Mouse (Mus musculus) right cerebral cortex, adult 18-20 months (tissue): ENCODE data around the gene Snx7.

Source experiments
- DNase-seq: peaks from one replicate; pipeline ENCODE4 v3.0.0; 2022; ENCODE audit warnings: mixed read lengths

The Snx7 gene

GRCm38 (mm10) chr3:117814218-117814617 lies 54.5 kb downstream of the Snx7 start:
- no peak for DNase-seq

GRCm38 (mm10) chr3:117812135-117812534 lies 56.6 kb downstream of the Snx7 start:
- DNase-seq, result no peak

- DNase-seq, result peak; percentile 37
Observed at GRCm38 (mm10) chr3:117805782-117806181, 63.0 kb downstream of the Snx7 start.

DNA sequence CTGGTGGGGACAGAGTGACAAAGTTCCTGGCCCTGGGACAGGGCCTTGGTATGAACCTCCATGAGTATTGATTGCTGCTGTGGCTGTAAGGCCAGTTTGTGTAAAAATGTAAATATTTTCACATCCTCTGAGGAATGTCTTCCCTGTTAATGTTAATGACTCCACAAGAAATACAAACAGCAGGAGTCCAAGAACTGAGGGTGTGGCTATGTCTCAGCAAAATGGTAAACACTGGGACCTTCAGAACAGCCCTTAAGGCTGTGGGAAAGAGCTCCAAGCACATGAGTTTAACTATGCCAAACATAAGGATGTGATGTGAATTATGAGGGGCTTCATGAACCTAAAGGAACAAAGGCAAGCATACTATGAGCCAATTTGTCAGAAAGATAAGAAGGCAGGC lies 74.2 kb downstream of the Snx7 start:
- no peak for DNase-seq

- DNase-seq, result no peak
Observed at GRCm38 (mm10) chr3:117791951-117792350, 76.8 kb downstream of the Snx7 start.

DNA sequence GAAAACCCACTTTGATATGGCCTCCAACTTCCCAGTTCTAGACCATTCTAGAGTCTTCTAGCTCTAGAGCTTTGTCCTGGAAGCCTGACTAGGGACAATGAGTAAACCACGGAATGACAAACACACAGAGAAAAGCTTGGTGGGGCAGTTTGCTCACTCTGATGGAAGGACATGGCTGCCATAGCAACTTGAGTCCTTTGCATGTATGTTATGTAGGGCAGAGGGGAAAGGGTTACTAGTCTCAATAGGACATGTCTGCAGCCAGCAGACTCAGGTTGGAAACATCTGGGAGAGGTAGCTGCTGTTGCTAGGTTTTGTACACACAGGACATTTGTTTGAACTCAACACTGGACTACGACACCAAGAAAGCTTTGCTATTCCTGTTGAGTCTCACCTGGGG lies 77.5 kb downstream of the Snx7 start:
- DNase-seq, result no peak

- peak; percentile 60 for DNase-seq
Observed at GRCm38 (mm10) chr3:117788800-117789693, 79.7 kb downstream of the Snx7 start.

GRCm38 (mm10) chr3:117787247-117787646 lies 81.5 kb downstream of the Snx7 start:
- DNase-seq, result no peak

DNA sequence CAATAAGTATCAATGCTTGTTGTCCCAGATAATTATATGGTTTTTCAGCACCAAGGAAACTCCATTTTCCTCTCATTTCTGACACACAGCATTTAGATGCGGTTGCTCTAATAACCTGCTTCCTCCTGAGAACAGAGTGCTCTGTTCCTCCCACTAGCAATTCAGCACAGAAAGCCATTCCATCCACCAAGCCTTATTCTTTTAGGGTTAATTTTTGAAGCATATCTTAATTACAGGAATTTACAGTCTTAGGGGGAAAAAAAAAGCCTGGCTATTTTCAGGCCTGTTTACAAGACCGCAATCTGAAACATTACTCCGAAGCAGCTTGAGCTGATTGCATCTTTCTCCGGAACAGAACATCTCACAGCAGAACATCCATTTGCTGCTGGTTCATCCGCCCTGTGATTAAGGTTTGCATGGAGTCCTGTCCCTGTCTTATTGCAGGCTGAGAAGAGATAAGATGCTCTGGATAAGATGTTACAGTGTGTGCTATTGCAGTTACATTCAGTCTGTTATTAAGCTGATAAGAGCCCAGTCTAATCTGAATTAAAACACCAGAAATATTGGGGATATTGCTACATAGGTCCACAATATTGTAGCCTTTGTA lies 116.5 kb downstream of the Snx7 start:
- peak; percentile 12 for DNase-seq

DNA sequence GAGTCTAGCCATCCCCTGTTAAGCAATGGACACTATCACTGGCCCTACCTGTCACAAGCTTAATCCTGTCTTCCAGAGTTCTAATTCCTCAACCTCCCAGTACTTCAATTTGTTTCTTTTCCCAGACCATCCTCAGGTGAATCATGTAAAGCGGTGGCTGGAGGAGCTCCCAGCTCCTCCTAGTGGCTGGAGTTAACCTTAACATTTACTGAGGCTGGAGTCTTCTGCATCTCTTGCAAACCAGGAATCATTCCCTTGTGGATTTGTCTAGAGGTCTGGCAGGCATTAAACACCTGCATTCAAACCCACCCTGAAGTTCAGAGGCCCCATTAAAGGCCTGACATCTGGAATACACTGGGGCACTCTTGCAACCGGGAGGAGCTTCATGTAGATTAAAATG lies 117.1 kb downstream of the Snx7 start:
- peak; percentile 12 for DNase-seq

- no peak for DNase-seq
Observed at GRCm38 (mm10) chr3:117749256-117749655, 119.5 kb downstream of the Snx7 start.

DNA sequence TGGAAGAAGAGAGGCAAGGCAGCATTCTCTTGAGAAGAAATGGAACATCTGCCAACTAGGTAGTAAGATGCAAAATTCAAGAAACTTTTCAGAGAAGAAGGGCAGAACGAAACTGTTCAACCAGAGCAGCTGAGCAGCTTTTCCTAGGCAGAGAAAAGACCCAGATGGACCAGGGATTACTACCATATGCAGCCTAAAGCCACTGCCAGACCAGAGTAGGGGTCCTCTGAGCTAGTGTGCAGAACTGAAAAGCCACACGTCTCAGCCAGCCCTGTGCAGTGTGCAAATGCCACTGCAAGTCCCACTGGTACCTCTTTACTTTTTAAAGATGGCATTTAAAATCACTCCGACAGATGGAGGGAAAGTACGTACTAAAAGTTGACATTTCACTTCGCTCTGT lies 129.0 kb downstream of the Snx7 start:
- DNase-seq, result no peak

GRCm38 (mm10) chr3:117732661-117733060 lies 136.1 kb downstream of the Snx7 start:
- DNase-seq, result no peak
